Mouse (Mus musculus): ENCODE data around the gene Mllt1.
A peak's percentile ranks its signal among the peaks of the same experiment; 100 is the strongest.

Gene Mllt1

DNA sequence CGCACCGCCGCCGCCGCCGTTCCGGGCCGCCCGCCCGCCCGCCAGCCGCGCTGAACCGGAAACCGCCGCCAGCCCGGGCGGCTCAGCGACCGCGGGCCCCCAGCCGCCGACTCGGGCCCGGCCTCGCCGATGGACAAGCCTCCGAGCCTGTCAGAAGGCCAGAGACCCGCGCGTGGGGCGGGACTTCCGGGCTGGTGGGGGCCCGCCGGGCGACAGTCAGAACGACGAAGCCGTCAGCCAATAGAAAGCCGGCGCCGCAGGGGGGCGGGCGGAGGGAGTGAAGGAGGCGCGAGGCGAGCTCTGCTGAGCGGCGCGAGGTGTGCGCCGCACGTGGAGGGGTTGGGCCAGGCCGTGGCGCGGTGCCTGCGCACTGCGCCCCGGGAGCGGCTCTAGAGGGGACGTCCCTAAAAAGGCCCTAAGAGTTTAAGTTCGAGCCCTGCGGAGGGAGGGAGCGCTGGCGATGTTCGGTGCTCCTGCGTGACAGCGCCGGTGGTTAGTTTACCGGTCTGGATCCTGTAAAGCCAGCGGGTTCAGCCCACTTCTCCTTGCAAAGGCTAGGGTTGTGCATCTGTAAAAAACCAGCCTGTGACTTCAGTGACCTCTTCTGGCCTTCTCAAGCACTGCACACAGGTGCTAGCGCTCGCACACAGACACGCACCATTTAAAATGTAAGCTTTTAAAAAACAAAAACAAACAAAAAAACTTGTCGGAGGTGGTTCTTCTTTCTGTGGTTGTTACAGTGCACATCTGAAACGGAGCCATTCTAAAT, at the start of gene Mllt1:
Mllt1 (minus strand) TSS at position 53 of the 769 bp plus-strand sequence.
- peak; percentile 99 for DNase-seq

DNA sequence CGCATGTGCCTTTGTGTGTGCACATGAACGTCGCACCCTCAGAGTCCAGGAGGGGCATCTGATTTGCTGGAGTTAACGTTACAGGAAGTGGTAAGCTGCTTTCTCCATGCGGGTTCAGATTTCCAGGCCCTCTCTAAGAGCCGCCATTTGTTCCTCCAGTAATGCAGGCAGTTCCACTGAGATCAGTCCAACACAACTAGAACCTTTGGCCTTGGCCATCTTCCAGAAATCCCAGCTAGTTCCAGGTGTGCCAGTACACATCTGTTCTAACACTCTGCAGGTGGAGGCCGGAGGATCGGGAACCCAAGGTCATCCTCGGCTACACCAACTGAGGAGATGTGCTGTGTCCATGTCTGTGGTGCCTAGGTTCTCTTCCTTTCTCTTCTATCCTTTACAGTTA, 49.7 kb upstream of the Mllt1 start:
- no peak for DNase-seq

DNA sequence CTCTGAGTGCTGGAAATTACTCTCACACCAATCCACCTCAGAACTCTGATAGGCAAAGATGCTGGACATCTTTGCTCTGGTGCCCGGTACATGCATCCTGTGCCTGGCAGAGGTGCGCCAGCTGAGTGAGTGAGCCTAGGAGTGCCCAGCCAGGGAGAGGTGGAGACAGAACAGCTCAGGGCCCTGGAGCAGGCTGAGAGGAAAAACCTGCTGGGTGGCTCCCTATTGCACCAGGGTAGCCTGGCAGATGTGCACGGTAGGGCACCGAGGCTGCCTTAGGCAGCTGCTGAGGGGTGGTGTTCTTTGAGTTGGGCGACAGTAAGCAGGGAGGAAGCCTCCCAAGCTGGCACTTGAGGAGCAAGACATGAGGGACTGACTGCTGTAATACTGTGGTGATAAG, 46.8 kb upstream of the Mllt1 start, which contains the start of gene Acer1:
Acer1 (minus strand) TSS at position 114 of the 400 bp plus-strand sequence.
- no peak for DNase-seq

DNA sequence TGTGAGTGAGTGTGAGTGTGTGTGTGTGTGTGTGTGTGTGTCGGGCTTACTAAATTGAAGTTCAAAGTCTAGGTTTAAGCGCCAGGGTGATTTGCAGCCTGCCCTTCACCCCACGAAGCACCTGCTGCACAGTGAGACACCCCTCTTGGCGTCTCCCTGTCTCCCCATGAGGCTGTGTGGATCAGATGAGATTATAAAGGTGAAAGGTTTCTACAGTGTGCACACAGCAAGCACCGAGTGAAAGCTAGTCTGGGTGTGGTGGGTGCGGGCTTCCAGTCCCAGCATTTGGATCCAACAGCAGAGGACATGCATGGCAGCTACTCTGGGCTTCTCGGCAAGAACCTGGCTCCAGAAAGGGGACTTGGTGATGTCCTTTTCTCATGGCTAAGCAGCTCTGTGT, 45.8 kb upstream of the Mllt1 start:
- DNase-seq, result no peak

DNA sequence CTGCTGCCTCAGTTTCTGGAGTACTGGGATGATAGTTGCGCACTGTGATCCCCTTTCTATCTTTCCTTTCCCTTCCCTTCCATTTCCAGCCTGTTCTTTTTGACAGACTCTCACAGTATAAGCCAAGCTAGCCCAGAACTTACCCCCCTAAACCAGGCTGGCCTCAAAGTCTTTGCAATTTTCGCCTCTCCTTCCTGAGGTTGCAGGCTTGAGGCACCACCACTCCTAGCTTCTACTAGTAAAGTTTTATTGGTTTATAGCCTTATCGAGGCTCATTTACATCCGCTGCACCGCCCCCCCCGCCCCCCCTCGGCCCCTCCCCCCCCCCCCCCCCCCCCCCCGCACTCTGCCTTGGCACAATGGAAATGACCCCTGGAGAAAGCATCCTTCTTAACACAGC, 44.3 kb upstream of the Mllt1 start:
- DNase-seq, result no peak

DNA sequence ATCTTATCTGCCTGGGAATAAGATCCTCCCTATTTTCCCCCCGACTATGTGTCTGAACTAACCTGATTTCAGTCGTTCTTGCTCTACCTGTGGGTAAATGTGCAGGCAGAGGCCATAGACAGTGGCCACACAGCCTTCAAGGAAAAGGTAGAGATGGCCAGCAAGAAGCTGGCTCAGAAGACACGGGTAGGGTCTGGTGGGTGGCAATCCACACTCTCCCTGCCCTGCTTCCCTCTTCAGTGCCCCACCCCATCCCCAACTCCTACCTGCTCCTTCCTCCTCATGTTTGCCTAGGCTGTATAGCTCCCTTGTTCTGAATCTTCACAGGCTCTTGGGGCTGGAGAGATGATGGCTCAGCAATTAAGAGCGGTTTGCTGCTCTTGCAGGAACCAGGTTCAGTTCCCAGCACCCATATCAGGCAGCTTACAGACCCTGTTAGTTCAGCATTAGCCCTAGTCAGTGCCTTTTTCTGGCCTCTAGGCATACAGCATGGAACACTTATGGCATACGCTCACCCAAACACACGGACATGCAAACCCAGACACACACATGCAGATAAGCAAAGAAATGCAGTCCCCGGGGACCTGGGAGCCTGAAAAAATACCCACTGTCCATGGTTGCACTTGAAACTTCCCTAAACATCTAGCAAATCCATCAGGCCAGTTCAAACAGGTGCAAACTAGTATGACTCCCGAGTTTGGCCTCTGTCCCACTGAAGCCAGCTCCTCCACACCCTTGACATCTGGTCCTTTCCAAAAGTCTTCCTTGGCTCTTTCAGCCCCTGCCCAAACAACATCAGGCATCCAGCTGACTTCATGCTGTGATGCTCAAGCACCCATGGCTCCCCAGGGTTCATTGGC, 41.5 kb upstream of the Mllt1 start:
- DNase-seq, result no peak

DNA sequence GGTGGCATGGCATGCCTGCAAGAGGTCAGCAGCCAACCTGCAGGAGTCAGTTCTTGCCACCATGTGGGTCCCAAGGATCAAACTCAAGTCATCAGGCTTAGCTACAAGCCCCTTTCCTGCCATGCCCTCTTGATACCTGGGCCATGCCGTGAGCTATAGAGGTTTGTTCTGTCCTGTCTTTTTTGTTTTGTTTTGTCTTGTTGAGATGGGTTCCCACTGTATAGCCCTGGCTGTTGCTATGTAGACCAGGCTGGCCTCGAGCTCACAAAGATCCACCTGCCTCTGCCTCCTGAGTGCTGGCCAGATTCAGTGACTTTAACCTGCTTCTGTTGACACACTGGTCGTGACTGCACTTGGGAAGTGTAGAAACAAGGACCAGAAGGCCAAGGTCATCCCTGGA, 40.2 kb upstream of the Mllt1 start:
- no peak for DNase-seq

DNA sequence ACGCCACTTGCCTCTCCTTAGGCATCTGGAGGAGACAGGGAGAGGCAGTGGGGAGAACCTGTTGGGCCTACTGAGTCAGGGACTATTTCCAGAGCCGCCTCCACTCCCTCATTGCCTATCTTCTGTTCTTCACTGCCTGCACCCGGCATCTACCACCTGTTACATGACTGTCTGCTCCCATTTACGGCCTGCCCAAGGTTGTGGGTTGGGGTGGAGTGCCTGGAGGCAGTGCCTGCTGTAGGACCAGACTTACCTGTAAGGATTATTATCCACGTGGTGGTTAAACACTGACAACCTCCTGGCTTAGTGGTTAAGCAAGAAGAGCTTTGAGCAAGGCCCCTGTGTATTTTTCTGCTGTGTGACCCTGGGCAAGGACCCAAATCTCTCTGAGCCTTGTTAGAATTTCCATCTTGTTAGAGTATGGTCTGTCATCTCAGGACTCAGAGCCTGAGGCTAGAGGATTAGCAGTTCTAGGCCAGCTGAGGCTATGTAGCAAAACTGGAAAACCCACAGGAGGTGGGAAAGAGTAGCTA, 39.6 kb upstream of the Mllt1 start:
- DNase-seq, result no peak

DNA sequence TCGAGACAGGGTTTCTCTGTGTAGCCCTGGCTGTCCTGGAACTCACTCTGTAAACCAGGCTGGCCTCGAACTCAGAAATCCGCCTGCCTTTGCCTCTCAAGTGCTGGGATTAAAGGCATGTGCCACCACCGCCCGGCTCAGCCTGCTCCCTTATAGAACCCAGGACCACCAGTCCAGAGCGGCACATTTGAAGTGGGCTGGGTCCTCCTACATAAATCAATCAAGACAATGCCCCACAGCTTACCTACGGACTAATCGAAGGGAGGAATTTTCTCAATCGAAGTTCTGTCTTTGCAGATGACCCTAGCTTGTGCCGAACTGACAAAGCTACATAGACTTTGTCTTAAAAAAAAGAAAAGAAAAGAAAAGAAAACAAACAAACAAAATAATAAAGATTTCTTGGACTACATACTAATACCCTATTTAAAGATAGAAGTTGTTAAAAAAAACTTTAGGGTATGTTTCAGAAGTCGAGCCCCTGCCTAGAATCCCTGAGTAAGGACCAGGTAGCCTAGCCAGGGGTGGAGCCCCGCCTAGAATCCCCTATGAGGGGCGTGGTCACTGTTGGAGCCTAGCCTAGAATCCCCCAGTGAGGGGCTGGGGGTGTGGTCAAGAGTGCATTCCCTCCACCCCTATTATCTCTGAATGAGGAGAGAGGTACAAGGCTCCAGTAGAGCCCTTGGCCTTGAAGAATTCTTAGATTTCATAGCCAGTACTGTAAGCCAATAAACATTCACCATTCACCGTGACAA, 38.9 kb upstream of the Mllt1 start:
- no peak for DNase-seq

DNA sequence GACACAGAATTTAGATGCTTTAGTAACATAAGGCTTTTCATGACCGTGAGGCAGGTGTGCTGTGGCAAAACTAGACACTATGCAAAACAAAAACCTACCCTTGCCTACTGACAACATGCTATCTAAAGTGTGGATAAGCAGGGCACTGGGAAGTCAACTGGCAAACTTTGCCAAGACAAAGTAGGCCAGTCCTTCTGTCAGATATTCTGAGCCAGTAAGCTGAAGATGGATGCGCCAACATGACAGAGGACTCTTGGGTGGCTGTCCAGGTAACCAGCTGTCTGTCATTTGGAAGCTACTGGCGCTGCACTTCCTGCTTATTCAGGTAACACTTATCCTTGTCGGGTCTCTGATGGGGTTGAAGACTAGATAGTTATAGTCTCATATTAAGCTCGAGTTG, 34.9 kb upstream of the Mllt1 start:
- DNase-seq, result no peak

DNA sequence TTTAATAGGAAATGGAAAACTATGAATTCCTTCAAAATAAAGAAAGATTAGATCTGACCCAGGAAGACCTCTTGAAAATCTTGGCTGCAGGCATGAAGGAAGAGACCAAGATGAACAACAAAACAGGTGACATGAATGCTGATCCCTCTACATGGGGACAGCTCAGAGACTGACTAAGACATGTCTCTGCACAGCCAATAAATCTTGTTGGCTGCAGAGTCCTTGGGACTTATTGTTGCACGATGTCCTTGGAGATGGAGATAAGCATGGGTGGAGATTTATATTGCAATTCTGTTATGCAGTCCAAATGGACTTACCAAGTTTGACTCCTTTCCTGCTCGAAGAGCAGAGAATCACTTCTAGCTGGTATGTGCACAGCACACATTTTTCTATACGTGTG, 34.1 kb upstream of the Mllt1 start:
- DNase-seq, result no peak

DNA sequence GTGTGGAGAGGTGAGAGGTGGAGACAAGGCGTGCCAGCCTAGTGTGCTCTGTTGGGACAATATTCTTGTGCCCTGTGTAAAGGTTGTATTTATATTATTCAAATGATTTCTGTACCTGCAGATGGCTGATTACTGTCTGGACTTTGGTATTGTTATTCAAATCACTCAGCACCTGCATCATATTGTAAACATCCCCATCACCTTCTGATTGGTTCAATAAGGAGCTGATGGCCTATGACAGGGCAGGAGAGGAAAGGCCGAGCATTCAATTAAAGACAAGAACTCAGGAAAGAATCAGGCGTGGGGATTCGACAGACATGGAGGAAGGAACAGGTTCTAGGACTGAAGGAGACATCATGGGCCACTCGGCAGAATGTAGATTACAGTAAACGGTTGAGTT, 28.4 kb upstream of the Mllt1 start:
- no peak for DNase-seq

DNA sequence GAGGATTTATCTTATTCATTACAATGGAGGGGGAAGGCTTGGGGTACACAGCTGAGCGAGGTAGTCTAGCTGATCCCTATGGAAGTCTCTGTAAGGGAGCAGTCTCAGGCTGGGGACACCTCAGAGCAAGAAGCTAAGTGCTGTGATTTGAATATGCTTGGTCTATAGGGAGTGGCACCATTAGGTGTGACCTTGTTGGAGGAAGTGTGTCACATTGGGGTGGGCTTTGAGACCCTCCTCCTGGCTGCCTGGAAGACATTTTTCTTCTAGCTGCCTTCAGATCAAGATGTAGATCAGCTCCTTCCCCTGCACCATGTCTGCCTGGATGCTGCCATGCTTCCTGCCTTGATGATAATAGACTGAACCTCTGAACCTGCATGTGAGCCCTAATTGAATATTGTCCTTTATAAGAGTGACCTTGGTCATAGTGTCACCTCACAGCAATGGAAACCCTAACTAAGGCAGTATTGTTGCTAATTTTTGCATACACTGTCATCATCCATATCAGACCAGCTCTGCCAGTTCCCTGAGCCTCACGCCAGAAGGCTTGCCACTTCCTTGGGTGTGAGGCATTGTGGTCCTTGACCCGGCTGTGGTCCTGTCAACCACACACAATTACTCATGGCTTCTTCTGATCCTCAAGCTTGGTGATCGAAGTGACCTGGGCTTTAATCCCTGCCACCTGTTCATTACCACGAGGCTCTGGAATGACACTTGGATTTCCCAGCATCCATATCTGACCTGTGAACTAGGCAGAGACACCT, 27.6 kb upstream of the Mllt1 start:
- DNase-seq, result no peak

DNA sequence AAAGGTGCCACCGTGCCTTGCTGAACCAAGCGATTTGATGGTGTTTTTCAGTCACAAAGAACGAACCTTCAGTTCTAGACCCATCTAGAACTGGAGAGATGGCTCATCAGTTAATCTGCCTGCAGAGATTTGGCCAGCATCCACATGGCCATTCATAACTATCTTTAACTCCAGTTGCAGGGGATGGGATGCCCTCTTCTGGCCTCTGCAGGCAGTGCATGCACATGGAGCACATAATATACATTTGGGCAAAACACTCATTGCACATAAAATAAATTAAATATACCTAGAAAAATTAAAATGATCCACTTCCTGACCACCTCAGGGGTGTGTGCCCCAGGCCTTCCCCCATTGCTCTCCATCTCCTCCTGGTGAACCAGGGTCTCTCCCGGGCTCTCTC, 26.7 kb upstream of the Mllt1 start:
- DNase-seq, result no peak

DNA sequence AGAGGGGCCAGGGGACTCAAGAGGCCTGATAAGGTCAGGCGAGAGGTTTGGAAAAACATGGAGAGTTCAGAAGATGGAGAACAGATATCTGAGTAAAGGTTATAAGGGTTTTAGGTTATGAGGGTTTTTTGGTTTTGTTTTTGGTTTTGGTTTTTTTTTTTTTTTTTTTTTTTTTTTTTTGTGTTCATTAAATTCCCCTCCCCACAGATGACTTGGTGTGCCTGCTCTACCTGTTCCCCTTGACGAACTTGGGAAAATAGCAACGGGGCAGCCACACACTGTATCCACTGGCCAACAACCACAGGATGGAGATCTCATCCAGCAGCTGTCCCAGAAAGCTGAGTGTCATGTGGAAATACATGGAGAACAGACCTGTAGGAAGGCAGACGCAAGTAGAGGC, 23.5 kb upstream of the Mllt1 start:
- DNase-seq, result no peak

DNA sequence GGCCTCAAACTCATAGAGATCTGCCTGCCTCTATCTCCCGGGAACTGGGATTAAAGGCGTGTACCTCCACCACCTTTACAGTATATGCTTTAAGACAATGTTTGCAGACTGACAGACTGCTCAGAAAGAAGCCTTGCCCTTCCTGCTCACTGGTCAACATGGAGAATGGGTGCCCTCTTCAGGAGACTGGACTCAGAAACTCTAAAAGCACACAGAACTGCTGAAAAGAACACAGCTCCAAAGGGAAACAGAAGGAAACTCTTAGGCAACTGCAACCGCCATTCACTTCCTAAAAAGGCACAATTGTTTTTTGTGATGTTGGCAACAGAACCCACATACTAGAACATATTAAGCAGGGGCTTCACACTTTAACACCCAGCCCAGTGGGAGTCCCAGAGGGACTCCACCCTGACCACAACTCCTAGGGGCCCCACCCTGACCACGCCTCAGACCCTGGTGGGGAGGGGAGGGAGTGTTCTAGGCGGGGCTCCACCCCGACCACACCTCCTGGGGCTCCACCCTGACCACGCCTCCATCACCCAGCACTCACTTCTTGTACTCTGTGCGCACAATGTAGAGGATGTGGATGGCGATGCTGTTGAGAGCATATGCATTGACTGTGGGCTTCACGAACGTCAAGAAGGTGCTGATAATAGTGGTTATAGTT, 22.7 kb upstream of the Mllt1 start:
- no peak for DNase-seq

DNA sequence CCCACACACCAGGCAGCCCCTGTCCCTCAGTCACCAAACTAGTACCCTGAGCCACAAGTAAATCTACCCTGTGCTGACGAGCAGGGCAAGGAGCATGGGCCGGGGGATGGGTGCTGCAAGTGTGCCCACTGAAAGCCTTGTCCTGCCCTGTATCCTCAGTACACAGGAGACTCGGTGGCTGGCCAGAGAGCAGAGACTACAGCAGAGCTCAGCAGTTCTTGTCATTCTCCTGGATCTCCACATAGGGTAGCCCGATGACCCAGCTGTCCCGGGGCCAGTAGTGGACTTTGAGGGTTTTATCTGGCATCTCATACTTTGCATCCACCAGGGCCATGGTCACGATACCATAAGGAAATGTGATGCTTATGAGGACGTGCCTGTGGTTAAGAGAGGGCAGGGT, 19.7 kb upstream of the Mllt1 start:
- no peak for DNase-seq

DNA sequence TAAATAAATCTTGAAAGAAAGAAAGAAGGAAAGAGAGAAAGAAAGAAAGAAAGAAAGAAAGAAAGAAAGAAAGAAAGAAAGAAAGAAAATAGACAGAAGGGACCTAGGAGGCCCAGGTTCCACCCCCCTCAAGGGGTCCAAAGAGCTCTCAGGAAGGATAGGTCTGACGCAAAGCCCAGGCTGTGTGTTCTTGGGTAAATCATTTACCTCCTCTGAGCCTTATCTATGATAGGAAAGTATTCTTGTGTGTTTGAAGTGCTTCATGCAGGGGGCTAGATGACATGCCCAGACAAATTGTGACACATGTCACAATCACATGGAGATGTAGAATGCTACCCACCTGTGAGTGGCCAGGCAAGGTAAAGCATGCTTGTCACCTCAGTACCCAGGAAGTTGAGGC, 17.4 kb upstream of the Mllt1 start:
- no peak for DNase-seq

DNA sequence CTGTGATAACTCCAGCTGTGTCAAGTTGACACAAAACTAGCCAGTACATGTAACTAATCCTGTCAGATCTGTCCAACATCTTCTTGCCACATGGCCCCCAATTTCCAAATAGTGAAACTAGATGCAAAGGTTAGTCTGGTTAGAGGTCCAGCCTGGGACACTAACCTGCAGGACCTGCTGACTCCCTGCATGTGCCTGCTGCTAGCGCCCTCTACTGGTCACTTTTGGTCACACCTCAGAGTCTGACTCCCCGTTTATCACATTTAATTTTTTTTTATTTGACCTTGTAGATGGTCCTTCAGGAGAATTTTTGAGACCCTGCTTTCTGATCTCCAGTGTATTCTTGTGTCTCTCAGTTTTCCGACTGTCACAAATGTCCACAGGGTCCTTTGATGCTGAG, 15.7 kb upstream of the Mllt1 start:
- DNase-seq, result peak; percentile 66

DNA sequence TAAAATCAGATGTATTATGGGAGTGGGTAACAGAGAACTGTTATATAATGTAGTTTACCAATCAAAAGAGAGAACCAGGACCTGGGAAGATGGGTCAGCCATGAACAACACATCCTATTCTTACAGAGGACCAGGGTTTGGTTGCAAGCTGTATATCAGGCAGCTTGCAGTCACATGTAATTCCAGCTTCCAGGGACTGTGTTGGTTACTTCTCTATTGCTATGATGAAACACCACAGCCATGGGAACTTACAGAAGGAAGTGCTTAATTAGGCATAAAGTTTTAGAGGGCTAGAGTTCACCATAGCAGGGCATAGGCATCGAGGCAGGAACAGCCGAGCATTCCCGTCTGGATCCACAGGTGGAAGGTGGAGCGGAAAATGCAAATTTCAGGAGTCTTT, 3.5 kb upstream of the Mllt1 start:
- no peak for DNase-seq

DNA sequence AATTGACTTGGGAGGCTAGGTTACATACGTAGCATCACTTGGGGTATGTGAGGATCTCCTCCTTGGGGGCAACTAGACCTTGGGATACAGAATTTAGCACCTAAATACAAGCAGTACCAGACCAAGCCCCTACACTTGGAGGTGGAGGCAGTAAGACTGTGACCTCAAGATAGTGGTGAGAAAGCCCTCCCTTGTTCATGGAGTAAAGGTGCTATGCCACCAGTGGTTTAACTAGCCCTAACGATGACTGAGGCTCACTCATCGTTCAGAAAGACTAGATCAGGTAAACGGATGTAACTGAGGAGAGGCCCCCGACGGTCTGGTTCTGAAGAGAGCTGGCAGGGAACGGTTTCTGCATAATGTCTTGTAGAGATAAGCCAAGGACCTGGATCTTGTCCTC, 1.5 kb upstream of the Mllt1 start:
- no peak for DNase-seq
